Mouse (Mus musculus) testis, adult 2 months (tissue): ENCODE measurements around the gene Pex16.
A peak's percentile ranks its signal among the peaks of the same experiment; 100 is the strongest.

Experiments
- CTCF ChIP-seq: fragments of 200-500 bp; IDR thresholded peaks from 2 replicates; pipeline ENCODE4 v1.5.1; 2012; ENCODE audit warnings: low read depth, mild to moderate bottlenecking, inconsistent platforms, low read length, moderate library complexity; ENCODE audit not compliant: control insufficient read depth, insufficient read depth, insufficient replicate concordance
- POLR2A ChIP-seq: fragments of 200-500 bp; IDR thresholded peaks from 2 replicates; pipeline ENCODE4 v1.6.1; 2012; ENCODE audit warnings: low read depth, mild to moderate bottlenecking, inconsistent platforms, low read length, moderate library complexity; ENCODE audit not compliant: control insufficient read depth

- TF ChIP-seq POLR2A (peak; percentile 61; the same call in 1 of the 2 replicates), CTCF (no peak)
Measured at GRCm38 (mm10) chr2:92388081-92388517, 13.6 kb downstream of the Pex16 start.
